In genomic region chr8:126681948-126682651, GRCm38 (mm10) we compare ENCODE assay signal across 13 mouse cellular contexts.
DNase-seq lines count a peak whose midpoint lies in the region; ATAC-seq and TF ChIP-seq lines count a peak whose summit lies in the region.
"Had no signal": no experiment of that assay in that cellular context is flagged by ENCODE, and none has a peak within 500 bp of the region (broad histone marks: within the 10 kb centered on the region; RNA-seq: fewer than 3 reads in every experiment).

No protein-coding gene starts in this region.

- H3K9me3 ChIP-seq in heart, embryonic 15.5 days (replicated peaks) = no peaks in the 10 kb centered on the region

- no peak overlapping the region for H3K9ac ChIP-seq in heart, embryonic 15.5 days
- H3K9ac ChIP-seq: liver, postnatal 0 days had no signal

- ATAC-seq in heart, embryonic 15.5 days (replicated peaks; ENCODE audit: insufficient number of reproducible peaks, insufficient read depth, low FRiP score, low read depth) = no peak; the same call in 1 of the 2 replicates
- ATAC-seq in megakaryocyte, adult 5-6 weeks (ENCODE audit: poor library complexity, severe bottlenecking) = no peak
- ATAC-seq: liver, postnatal 0 days had no signal

- peak; percentile 58 to 64 for DNase-seq in heart, adult 18-20 months
- DNase-seq in heart, postnatal 25 days (ENCODE audit: low spot score) = no peak
- DNase-seq in lung, adult 18-20 months = peak; percentile 56 to 79
- DNase-seq in lung, adult 2 months = no peak
- DNase-seq in lung, postnatal 4 days = peak; percentile 44 to 55
- DNase-seq in embryo, embryonic 10 days (ENCODE audit: low spot score) = no peak
- DNase-seq: adrenal gland, adult 8-10 months; cerebellum, adult 2 months; kidney, postnatal 10 days; liver, postnatal 0 days; right cerebral cortex, adult 18-20 months had no signal

- 37% methylated on average over 6 of the region's 6 CpGs for WGBS in lung, adult 2 months
- 60% methylated on average over 6 of the region's 6 CpGs for WGBS in heart, embryonic 15.5 days

- peak overlapping the region; percentile 22; the same call in 1 of the 2 replicates for H3K27ac ChIP-seq in heart, embryonic 15.5 days

- TF ChIP-seq POLR2A in lung, adult 2 months (IDR thresholded peaks at IDR 0.05; ENCODE audit: borderline replicate concordance, extremely low read depth, low read depth, low read length) = no peak

- TF ChIP-seq CTCF in lung, adult 2 months (IDR thresholded peaks at IDR 0.05; ENCODE audit: insufficient read depth, low read length) = no peak

- intact Hi-C loops in heart, postnatal 25 days (cut with DNase I) = no loop called here

- no peak overlapping the region for H3K4me3 ChIP-seq in lung, adult 2 months (replicated peaks; ENCODE audit: extremely low read depth, low read depth, low read length)
- H3K4me3 ChIP-seq in heart, embryonic 15.5 days = no peak overlapping the region

- no peaks in the 10 kb centered on the region for H3K27me3 ChIP-seq in heart, embryonic 15.5 days

- no peaks in the 10 kb centered on the region for H3K36me3 ChIP-seq in heart, embryonic 15.5 days

- peaks cover 3% of the 10 kb centered on the region for H3K4me1 ChIP-seq in lung, adult 2 months (ENCODE audit: control insufficient read depth, insufficient read depth, low read length)
- peaks cover 16% of the 10 kb centered on the region for H3K4me1 ChIP-seq in heart, embryonic 15.5 days (replicated peaks)

- H3K4me2 ChIP-seq in heart, embryonic 15.5 days = no peak overlapping the region

Comparison
In these comparisons a context has a peak if more than half of its experiments do, and no peak if none do; other contexts are left out.
1. DNase-seq: peak in heart, adult 18-20 months (2 of 2), lung, adult 18-20 months (2 of 2) and lung, postnatal 4 days (2 of 2); none in heart, postnatal 25 days (single experiment), lung, adult 2 months (single experiment) and embryo, embryonic 10 days (single experiment).